Mouse (Mus musculus) myocyte (in vitro differentiated cells): ENCODE measurements at regions not wholly inside any gene's neighbourhood (a gene's known extent, or its start where the extent isn't known, plus 50 kb on each side); places are given as distances from the start of the nearest gene placed in this dataset.

Experiments used
- CEBPB ChIP-seq: IDR thresholded peaks from 2 replicates; pipeline ENCODE4 v1.6.1; 2011; ENCODE audit warnings: mild to moderate bottlenecking, moderate library complexity; ENCODE audit not compliant: poor library complexity, insufficient read depth, severe bottlenecking
- E2F4 ChIP-seq: IDR thresholded peaks from one replicate; pipeline ENCODE4 v1.6.1; 2011; ENCODE audit warnings: mild to moderate bottlenecking, control low read depth, moderate library complexity; ENCODE audit not compliant: insufficient read depth
- MAX ChIP-seq: IDR thresholded peaks from one replicate; pipeline ENCODE4 v1.6.1; 2011; ENCODE audit warnings: low read depth, mild to moderate bottlenecking, control low read depth
- MYOD1 ChIP-seq, 3 experiments: IDR thresholded peaks; one replicate each; pipeline ENCODE4 v1.6.1; 2011; ENCODE audit warnings: control low read depth in 2 of 3, low read depth in 2 of 3, mild to moderate bottlenecking in 2 of 3, moderate library complexity in 1 of 3; ENCODE audit not compliant: insufficient read length in 2 of 3, control insufficient read depth in 1 of 3
- MYOG ChIP-seq, 3 experiments: IDR thresholded peaks; one replicate each; pipeline ENCODE4 v1.6.1; 2011; ENCODE audit warnings: control low read depth in 2 of 3, low read depth in 2 of 3, mild to moderate bottlenecking in 2 of 3; ENCODE audit not compliant: insufficient read length in 2 of 3, control insufficient read depth in 1 of 3, insufficient read depth in 1 of 3
- POLR2A ChIP-seq: IDR thresholded peaks from one replicate; pipeline ENCODE4 v1.6.1; 2011; ENCODE audit warnings: low read depth, mild to moderate bottlenecking, control low read depth, moderate library complexity; ENCODE audit not compliant: insufficient read length
- POLR2AphosphoS2 ChIP-seq: IDR thresholded peaks from one replicate; pipeline ENCODE4 v1.6.1; 2011; ENCODE audit warnings: low read depth, control low read depth; ENCODE audit not compliant: insufficient read length
- REST ChIP-seq: IDR thresholded peaks from one replicate; pipeline ENCODE4 v1.6.1; 2011; ENCODE audit warnings: mild to moderate bottlenecking, control low read depth, moderate library complexity; ENCODE audit not compliant: insufficient read depth, insufficient read length
- SRF ChIP-seq: IDR thresholded peaks from one replicate; pipeline ENCODE4 v1.6.1; 2011; ENCODE audit warnings: low read depth; ENCODE audit not compliant: control insufficient read depth, insufficient read length
- USF1 ChIP-seq: IDR thresholded peaks from one replicate; pipeline ENCODE4 v1.6.1; 2011; ENCODE audit warnings: low read depth, mild to moderate bottlenecking, control low read depth, moderate library complexity

DNA sequence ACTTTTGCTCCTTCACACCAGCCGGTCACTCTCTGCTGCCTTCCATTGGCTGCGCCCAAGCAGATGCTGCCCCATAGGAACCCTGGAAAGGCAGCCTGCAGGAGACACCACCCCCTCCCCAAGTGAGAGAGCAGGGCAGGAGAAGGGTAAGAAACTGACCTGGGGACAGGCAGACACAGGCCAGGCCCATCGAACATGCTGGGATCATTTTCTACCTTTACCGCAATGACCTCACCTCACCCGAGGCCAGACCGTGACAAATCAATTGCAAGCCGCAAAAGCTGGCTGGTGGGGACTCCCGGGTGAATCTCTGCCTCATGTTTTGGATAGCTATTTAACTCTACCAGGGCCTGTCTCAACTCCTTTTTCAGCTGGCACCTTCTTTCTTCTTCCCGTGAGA lies 168.9 kb downstream of the Zfp365 start:
- TF ChIP-seq POLR2A (no peak), MAX (no peak), E2F4 (no peak), SRF (no peak), MYOD1 (IDR thresholded peaks at IDR 0.05; ENCODE audit: control insufficient read depth in 1 of 3, insufficient read length in 2 of 3, low read depth in 2 of 3) (no peak), MYOG (IDR thresholded peaks at IDR 0.05; ENCODE audit: control insufficient read depth in 1 of 3, insufficient read depth in 1 of 3, insufficient read length in 2 of 3, low read depth in 2 of 3) (no peak), USF1 (no peak), CEBPB (no peak), POLR2AphosphoS2 (no peak), REST (no peak)
